Mouse (Mus musculus): Measurements from ENCODE around the gene Wipf3.

- TF ChIP-seq CTCF (IDR thresholded peaks at IDR 0.05; ENCODE audit: control insufficient read depth, insufficient read depth, low read length) = no peak
- TF ChIP-seq POLR2A (IDR thresholded peaks at IDR 0.05; ENCODE audit: borderline replicate concordance, control insufficient read depth, low read depth, low read length) = no peak
Measured at GRCm38 (mm10) chr6:54436286-54436685, 6.9 kb downstream of the Wipf3 start.

All from bone marrow, adult 2 months (tissue).